Mouse (Mus musculus) left cerebral cortex, adult 18-20 months (tissue): ENCODE results near the gene Sorbs1. TPM values are rescaled to one million over a fixed set of nuclear protein-coding genes. Genes with fewer than 3 reads are reported as not detected.

Experiments used
- DNase-seq, 2 experiments: peaks; one replicate each; pipeline ENCODE4 v3.0.0; 2021 to 2022; ENCODE audit warnings: low spot score in 2 of 2, mixed read lengths in 1 of 2
- total RNA-seq, 2 experiments: library from RNA; stranded (reverse); gene quantifications; 2 replicates each; pipeline ENCODE4 v1.2.3; 2021

Gene Sorbs1
- total RNA-seq, 2 experiments from 2014 or later: 144 to 149 TPM

GRCm38 (mm10) chr19:40514376-40514775, 797 bp upstream of the Sorbs1 start:
- no peak for DNase-seq

- peak; percentile 30 to 43 for DNase-seq
Observed at GRCm38 (mm10) chr19:40512500-40513421, 818 bp downstream of the Sorbs1 start.

GRCm38 (mm10) chr19:40511679-40512309, 1.8 kb downstream of the Sorbs1 start:
- no peak for DNase-seq

GRCm38 (mm10) chr19:40511100-40511439, 2.5 kb downstream of the Sorbs1 start:
- DNase-seq: no peak

GRCm38 (mm10) chr19:40510387-40511099, 3.0 kb downstream of the Sorbs1 start:
- peak; percentile 31 to 39 for DNase-seq

- no peak for DNase-seq
Observed at GRCm38 (mm10) chr19:40509274-40509673, 4.3 kb downstream of the Sorbs1 start.

GRCm38 (mm10) chr19:40508851-40509250, 4.7 kb downstream of the Sorbs1 start:
- no peak for DNase-seq

- DNase-seq: no peak
Observed at GRCm38 (mm10) chr19:40506965-40507364, 6.6 kb downstream of the Sorbs1 start.

GRCm38 (mm10) chr19:40504336-40504735, 9.2 kb downstream of the Sorbs1 start:
- no peak for DNase-seq

GRCm38 (mm10) chr19:40499940-40500737, 13.4 kb downstream of the Sorbs1 start:
- DNase-seq: no peak

- peak; percentile 40 to 45 for DNase-seq
Observed at GRCm38 (mm10) chr19:40499141-40499540, 14.4 kb downstream of the Sorbs1 start.

GRCm38 (mm10) chr19:40498162-40498725, 15.3 kb downstream of the Sorbs1 start:
- DNase-seq: no peak

GRCm38 (mm10) chr19:40496509-40497267, 16.9 kb downstream of the Sorbs1 start:
- DNase-seq: no peak

- DNase-seq: no peak
Observed at GRCm38 (mm10) chr19:40496071-40496470, 17.5 kb downstream of the Sorbs1 start.

- no peak for DNase-seq
Observed at GRCm38 (mm10) chr19:40492902-40493301, 20.7 kb downstream of the Sorbs1 start.

- no peak for DNase-seq
Observed at GRCm38 (mm10) chr19:40491442-40491841, 22.1 kb downstream of the Sorbs1 start.

- no peak for DNase-seq
Observed at GRCm38 (mm10) chr19:40490765-40491164, 22.8 kb downstream of the Sorbs1 start.

GRCm38 (mm10) chr19:40489633-40490032, 23.9 kb downstream of the Sorbs1 start:
- no peak for DNase-seq

- no peak for DNase-seq
Observed at GRCm38 (mm10) chr19:40488853-40489454, 24.6 kb downstream of the Sorbs1 start.
